Mouse (Mus musculus) MEL (cell line): Measurements from ENCODE around the gene Shb. TPM values are rescaled to one million over a fixed set of nuclear protein-coding genes. Genes with fewer than 3 reads are reported as not detected.

Experiments used
- DNase-seq: peaks from one replicate; pipeline ENCODE4 v3.0.0; 2011; ENCODE audit warnings: low read depth, low spot score
- H3K27ac ChIP-seq: 2 replicates; pipeline ENCODE4 v1.5.1; 2012; ENCODE audit warnings: low read depth, mild to moderate bottlenecking, control low read depth, low read length, moderate library complexity; ENCODE audit not compliant: control insufficient read depth
- H3K27me3 ChIP-seq, 2 experiments: fragments of 150-350 bp in 1 of 2; sonication (generic) in 1 of 2; 2 replicates each; pipeline ENCODE4 v1.6.1; 2012; ENCODE audit warnings: low read length in 2 of 2, mild to moderate bottlenecking in 2 of 2, improper control_type of control experiment in 1 of 2, moderate library complexity in 1 of 2; ENCODE audit not compliant: insufficient read depth in 2 of 2, control insufficient read depth in 1 of 2
- H3K36me3 ChIP-seq, 2 experiments: 2 replicates each; pipeline ENCODE4 v1.6.1; 2012 to 2014; ENCODE audit warnings: low read length in 2 of 2, improper control_type of control experiment in 1 of 2, inconsistent platforms in 1 of 2, mild to moderate bottlenecking in 1 of 2; ENCODE audit not compliant: insufficient read depth in 2 of 2, control insufficient read depth in 1 of 2
- H3K4me1 ChIP-seq, 2 experiments: fragments of 150-350 bp in 1 of 2; sonication (generic) in 1 of 2; 2 replicates each; pipeline ENCODE4 v1.6.1; 2012; ENCODE audit warnings: low read length in 2 of 2, improper control_type of control experiment in 1 of 2, mild to moderate bottlenecking in 1 of 2; ENCODE audit not compliant: insufficient read depth in 2 of 2, control insufficient read depth in 1 of 2
- H3K4me3 ChIP-seq, 2 experiments: fragments of 150-350 bp in 1 of 2; sonication (generic) in 1 of 2; 2 replicates each; pipeline ENCODE4 v1.5.1; 2012; ENCODE audit warnings: low read depth in 2 of 2, low read length in 2 of 2, mild to moderate bottlenecking in 2 of 2, moderate library complexity in 2 of 2, control low read depth in 1 of 2, improper control_type of control experiment in 1 of 2; ENCODE audit not compliant: control insufficient read depth in 1 of 2, insufficient read depth in 1 of 2
- H3K79me2 ChIP-seq: 2 replicates; pipeline ENCODE4 v1.6.1; 2012; ENCODE audit warnings: mild to moderate bottlenecking, low read length, moderate library complexity; ENCODE audit not compliant: control insufficient read depth, poor library complexity, insufficient read depth
- H3K9ac ChIP-seq: 2 replicates; pipeline ENCODE4 v1.6.1; 2012; ENCODE audit warnings: low read depth, mild to moderate bottlenecking, control low read depth, low read length, moderate library complexity; ENCODE audit not compliant: control insufficient read depth, poor library complexity, severe bottlenecking
- H3K9me3 ChIP-seq: fragments of 150-350 bp; sonication (generic); replicated peaks from 2 replicates; pipeline ENCODE4 v1.6.1; 2012; ENCODE audit warnings: mild to moderate bottlenecking, low read length, improper control_type of control experiment, moderate library complexity; ENCODE audit not compliant: insufficient read depth
- BHLHE40 ChIP-seq: IDR thresholded peaks from 2 replicates; pipeline ENCODE4 v1.6.1; 2012; ENCODE audit warnings: low read depth, mild to moderate bottlenecking, inconsistent platforms, low read length, improper control_type of control experiment, borderline replicate concordance
- CHD1 ChIP-seq: IDR thresholded peaks from 2 replicates; pipeline ENCODE4 v1.6.1; 2012; ENCODE audit warnings: low read depth, mild to moderate bottlenecking, inconsistent platforms, low read length, improper control_type of control experiment
- CHD2 ChIP-seq: IDR thresholded peaks from 2 replicates; pipeline ENCODE4 v1.6.1; 2011; ENCODE audit warnings: low read length, improper control_type of control experiment
- CTCF ChIP-seq, 3 experiments: IDR thresholded peaks in 2 of 3; conservative IDR thresholded peaks in 1 of 3; 2 replicates each; pipeline ENCODE4 v1.5.1; 2011 to 2012; ENCODE audit warnings: low read length in 3 of 3, low read depth in 2 of 3, mild to moderate bottlenecking in 2 of 3, improper control_type of control experiment in 1 of 3, inconsistent platforms in 1 of 3, mixed read lengths in 1 of 3, moderate library complexity in 1 of 3; ENCODE audit not compliant: control insufficient read depth in 1 of 3, insufficient read depth in 1 of 3, poor library complexity in 1 of 3, severe bottlenecking in 1 of 3
- E2F4 ChIP-seq: IDR thresholded peaks from 2 replicates; pipeline ENCODE4 v1.6.1; 2011; ENCODE audit warnings: low read depth, low read length, improper control_type of control experiment, borderline replicate concordance
- GABPA ChIP-seq: IDR thresholded peaks from 2 replicates; pipeline ENCODE4 v1.6.1; 2012; ENCODE audit warnings: low read depth, mild to moderate bottlenecking, inconsistent platforms, low read length, improper control_type of control experiment, moderate library complexity
- HCFC1 ChIP-seq: IDR thresholded peaks from 2 replicates; pipeline ENCODE4 v1.6.1; 2012; ENCODE audit warnings: low read depth, mild to moderate bottlenecking, inconsistent platforms, low read length, improper control_type of control experiment, moderate library complexity
- MAZ ChIP-seq: IDR thresholded peaks from 2 replicates; pipeline ENCODE4 v1.6.1; 2012; ENCODE audit warnings: low read depth, mild to moderate bottlenecking, inconsistent platforms, low read length, improper control_type of control experiment
- MXI1 ChIP-seq: IDR thresholded peaks from 2 replicates; pipeline ENCODE4 v1.6.1; 2011; ENCODE audit warnings: mild to moderate bottlenecking, low read depth, low read length, improper control_type of control experiment
- MYB ChIP-seq: IDR thresholded peaks from 2 replicates; pipeline ENCODE4 v1.6.1; 2011; ENCODE audit warnings: mild to moderate bottlenecking, low read depth, low read length, improper control_type of control experiment
- MYC ChIP-seq: IDR thresholded peaks from 2 replicates; pipeline ENCODE4 v1.6.1; 2011; ENCODE audit warnings: low read depth, mild to moderate bottlenecking, low read length, improper control_type of control experiment, moderate library complexity
- NRF1 ChIP-seq: IDR thresholded peaks from 2 replicates; pipeline ENCODE4 v1.6.1; 2014; ENCODE audit warnings: low read depth, mild to moderate bottlenecking, inconsistent platforms, low read length, improper control_type of control experiment, moderate library complexity; ENCODE audit not compliant: poor library complexity, insufficient read depth, severe bottlenecking
- POLR2A ChIP-seq, 2 experiments: IDR thresholded peaks; 2 replicates each; pipeline ENCODE4 v1.6.1; 2011 to 2012; ENCODE audit warnings: low read length in 2 of 2, mild to moderate bottlenecking in 2 of 2, control low read depth in 1 of 2, improper control_type of control experiment in 1 of 2, low read depth in 1 of 2, moderate library complexity in 1 of 2; ENCODE audit not compliant: control insufficient read depth in 1 of 2, insufficient read depth in 1 of 2, poor library complexity in 1 of 2
- POLR2AphosphoS2 ChIP-seq: IDR thresholded peaks from 2 replicates; pipeline ENCODE4 v1.6.1; 2011; ENCODE audit warnings: low read length, improper control_type of control experiment
- RCOR1 ChIP-seq: IDR thresholded peaks from 2 replicates; pipeline ENCODE4 v1.6.1; 2012; ENCODE audit warnings: low read depth, mild to moderate bottlenecking, inconsistent platforms, low read length, improper control_type of control experiment
- SMC3 ChIP-seq: IDR thresholded peaks from 2 replicates; pipeline ENCODE4 v1.6.1; 2011; ENCODE audit warnings: low read depth, low read length, improper control_type of control experiment
- TCF12 ChIP-seq: IDR thresholded peaks from 2 replicates; pipeline ENCODE4 v1.6.1; 2014; ENCODE audit warnings: low read depth, mild to moderate bottlenecking, inconsistent platforms, low read length, improper control_type of control experiment, moderate library complexity
- UBTF ChIP-seq: IDR thresholded peaks from 2 replicates; pipeline ENCODE4 v1.6.1; 2012; ENCODE audit warnings: low read depth, mild to moderate bottlenecking, inconsistent platforms, low read length, improper control_type of control experiment, moderate library complexity, borderline replicate concordance; ENCODE audit not compliant: insufficient read depth
- USF1 ChIP-seq: IDR thresholded peaks from 2 replicates; pipeline ENCODE4 v1.6.1; 2014; ENCODE audit warnings: low read depth, mild to moderate bottlenecking, inconsistent platforms, low read length, improper control_type of control experiment, moderate library complexity
- ZKSCAN1 ChIP-seq: IDR thresholded peaks from 2 replicates; pipeline ENCODE4 v1.6.1; 2012; ENCODE audit warnings: low read depth, mild to moderate bottlenecking, inconsistent platforms, low read length, improper control_type of control experiment, moderate library complexity
- polyA plus RNA-seq, 2 experiments: library from polyadenylated mRNA; stranded (reverse) in 1 of 2; unstranded in 1 of 2; fragments of >175 nt in 1 of 2; fragments of >200 nt in 1 of 2; gene quantifications; 2 replicates each; pipeline versions ENCODE4 v1.2.1 to v1.2.4; 2012; ENCODE audit warnings: low replicate concordance in 2 of 2, low read depth in 1 of 2; ENCODE audit not compliant: insufficient read length in 2 of 2, insufficient read depth in 1 of 2, missing spikeins in 1 of 2
- total RNA-seq: library from RNA; depleted of rRNA; stranded (reverse); fragments of 300-350 nt; gene quantifications from 2 replicates; pipeline ENCODE4 v1.2.3, GENCODE M21; 2012

The Shb gene
- total and polyA plus RNA-seq, 3 experiments: 5.2 to 13.9 TPM; not detected in 1

DNA sequence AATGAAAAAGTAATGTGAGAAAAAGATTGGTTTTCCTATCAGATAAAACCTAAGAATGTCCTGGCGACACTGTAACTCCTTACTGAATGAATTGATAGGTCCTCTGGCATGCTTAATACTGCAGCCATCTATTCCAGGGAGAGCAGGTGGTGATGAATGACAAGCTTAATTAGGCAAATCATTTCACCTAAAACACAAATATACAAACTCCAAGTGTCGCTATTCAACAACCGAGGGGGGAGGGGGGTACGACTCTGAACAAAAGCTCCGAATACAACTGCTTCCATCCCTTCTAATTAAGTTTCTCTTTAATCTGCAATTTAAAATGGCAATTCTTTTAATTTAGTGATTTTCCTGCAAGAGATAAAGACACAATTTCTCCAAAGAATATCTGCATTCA lies 83.3 kb downstream of the Shb start:
- TF ChIP-seq ZKSCAN1 (no peak), MYB (no peak), CHD2 (no peak), CTCF (IDR thresholded peaks at IDR 0.05 in 2 of 3, conservative IDR thresholded peaks at IDR 0.05 in 1 of 3; ENCODE audit: control insufficient read depth in 1 of 3, insufficient read depth in 1 of 3, low read depth in 2 of 3, low read length in 3 of 3, poor library complexity in 1 of 3, severe bottlenecking in 1 of 3) (no peak), SMC3 (no peak), NRF1 (no peak), HCFC1 (no peak), MAZ (no peak)
- no peak for DNase-seq
- no peak overlapping the region for H3K9ac ChIP-seq
- H3K4me1 ChIP-seq: no peaks in the 10 kb centered on the region
- no peaks in the 10 kb centered on the region; a peak in 1 of 4 replicates for H3K36me3 ChIP-seq
- no peaks in the 10 kb centered on the region for H3K79me2 ChIP-seq
- no peak overlapping the region for H3K4me3 ChIP-seq
- H3K27me3 ChIP-seq: no peaks in the 10 kb centered on the region
- no peaks in the 10 kb centered on the region for H3K9me3 ChIP-seq
- no peak overlapping the region for H3K27ac ChIP-seq

DNA sequence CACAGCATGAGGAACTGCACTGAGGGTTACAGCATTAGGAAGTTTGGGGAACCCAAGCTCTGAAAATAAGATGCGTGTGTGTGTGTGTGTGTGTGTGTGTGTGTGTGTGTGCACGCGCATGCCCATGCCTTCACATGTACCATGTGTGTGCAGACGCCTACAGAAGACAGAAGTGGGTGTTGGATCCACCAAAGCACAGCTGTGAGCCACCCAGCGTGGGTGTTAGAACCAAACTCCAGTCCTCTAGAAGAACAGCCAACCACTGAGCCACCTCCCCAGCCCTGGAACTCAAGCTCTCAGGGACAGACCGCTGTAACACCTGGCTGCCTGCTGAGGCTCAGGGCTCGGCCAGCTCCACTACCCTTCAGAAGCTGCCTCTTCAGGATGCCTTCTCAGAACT lies 83.8 kb downstream of the Shb start:
- Histone ChIP-seq H3K27ac (no peak overlapping the region), H3K27me3 (no peaks in the 10 kb centered on the region), H3K9ac (no peak overlapping the region), H3K9me3 (no peaks in the 10 kb centered on the region), H3K36me3 (no peaks in the 10 kb centered on the region; a peak in 1 of 4 replicates), H3K79me2 (no peaks in the 10 kb centered on the region), H3K4me3 (no peak overlapping the region), H3K4me1 (no peaks in the 10 kb centered on the region)
- no peak for DNase-seq
- TF ChIP-seq RCOR1: no peak
- TF ChIP-seq CTCF (IDR thresholded peaks at IDR 0.05 in 2 of 3, conservative IDR thresholded peaks at IDR 0.05 in 1 of 3; ENCODE audit: control insufficient read depth in 1 of 3, insufficient read depth in 1 of 3, low read depth in 2 of 3, low read length in 3 of 3, poor library complexity in 1 of 3, severe bottlenecking in 1 of 3): no peak
- TF ChIP-seq BHLHE40: no peak
- no peak for TF ChIP-seq CHD1
- TF ChIP-seq E2F4: no peak
- TF ChIP-seq POLR2AphosphoS2: no peak
- no peak for TF ChIP-seq MXI1
- no peak for TF ChIP-seq MAZ
- no peak for TF ChIP-seq USF1
- no peak for TF ChIP-seq MYC
- no peak for TF ChIP-seq GABPA
- no peak for TF ChIP-seq POLR2A (IDR thresholded peaks at IDR 0.05; ENCODE audit: control insufficient read depth in 1 of 2, insufficient read depth in 1 of 2, low read depth in 1 of 2, low read length in 2 of 2, poor library complexity in 1 of 2)
- no peak for TF ChIP-seq UBTF
- TF ChIP-seq TCF12: no peak
- TF ChIP-seq ZKSCAN1: no peak
- no peak for TF ChIP-seq MYB
